Mouse (Mus musculus) midbrain, postnatal 0 days (tissue): ENCODE results near the gene Prdm10. TPM values are rescaled to one million over a fixed set of nuclear protein-coding genes. Genes with fewer than 3 reads are reported as not detected.

Experiments used
- ATAC-seq: fragments of 200-750 bp; cut with Nextera tagmentation; 2 replicates; pipeline ENCODE4 v1.8.0; 2017; ENCODE audit warnings: moderate number of reproducible peaks, mild to moderate bottlenecking, moderate TSS enrichment, moderate library complexity; ENCODE audit not compliant: low FRiP score
- DNase-seq: peaks from one replicate; pipeline ENCODE4 v3.0.0-alpha.2; 2015; ENCODE audit warnings: low spot score
- H3K27ac ChIP-seq: fragments of 300-500 bp; sonication (generic); 2 replicates; pipeline ENCODE4 v1.5.1; 2014; ENCODE audit warnings: low read depth, mild to moderate bottlenecking, low read length, mixed read lengths
- H3K27me3 ChIP-seq: fragments of 300-500 bp; sonication (generic); 2 replicates; pipeline ENCODE4 v1.6.1; 2014; ENCODE audit warnings: low read length, control low read depth, mixed read lengths; ENCODE audit not compliant: insufficient read depth
- H3K36me3 ChIP-seq: fragments of 300-500 bp; sonication (generic); 2 replicates; pipeline ENCODE4 v1.6.1; 2014; ENCODE audit warnings: low read length, control low read depth, mixed read lengths; ENCODE audit not compliant: insufficient read depth
- H3K4me1 ChIP-seq: fragments of 300-500 bp; sonication (generic); 2 replicates; pipeline ENCODE4 v1.6.1; 2014; ENCODE audit warnings: mild to moderate bottlenecking, control low read depth, antibody characterized with exemption, low read length, mixed read lengths; ENCODE audit not compliant: insufficient read depth
- H3K4me2 ChIP-seq: fragments of 300-500 bp; sonication (generic); 2 replicates; pipeline ENCODE4 v1.6.1; 2014; ENCODE audit warnings: low read depth, mild to moderate bottlenecking, low read length, mixed read lengths; ENCODE audit not compliant: poor library complexity, severe bottlenecking
- H3K4me3 ChIP-seq: fragments of 300-500 bp; sonication (generic); 2 replicates; pipeline ENCODE4 v1.5.1; 2014; ENCODE audit warnings: low read depth, mild to moderate bottlenecking, low read length, moderate library complexity
- H3K9ac ChIP-seq: fragments of 300-500 bp; sonication (generic); replicated peaks from 2 replicates; pipeline ENCODE4 v1.6.1; 2014; ENCODE audit warnings: mild to moderate bottlenecking, low read length, moderate library complexity, mixed read lengths; ENCODE audit not compliant: poor library complexity, severe bottlenecking
- H3K9me3 ChIP-seq: fragments of 300-500 bp; sonication (generic); 2 replicates; pipeline ENCODE4 v1.6.1; 2016; ENCODE audit warnings: low read length, control low read depth
- CTCF ChIP-seq: IDR thresholded peaks from 2 replicates; pipeline ENCODE4 v1.5.1; 2016; ENCODE audit warnings: antibody characterized with exemption, mild to moderate bottlenecking
- WGBS: fragments of 180-500 bp; shearing (Covaris S2); extraction: QIAGEN DNeasy Blood & Tissue Kit; methylation state at CpG from one replicate; pipeline ENCODE4 v1.1.7; 2014; 5-methylcytosine and 5-hydroxymethylcytosine counted together
- polyA plus RNA-seq: library from polyadenylated mRNA; unstranded; fragments of >200 nt; fragmentation: Nextera tagmentation; extraction: Ambion mirVana; gene quantifications from 2 replicates; pipeline ENCODE4 v1.2.1, GENCODE M21; 2015
- total RNA-seq: library from RNA; depleted of rRNA; stranded (reverse); fragments of >200 nt; gene quantifications from 2 replicates; pipeline ENCODE4 v1.2.3, GENCODE M21; 2014

Gene Prdm10
- total and polyA plus RNA-seq, 2 experiments from 2014 or later: 5.0 to 14.8 TPM

GRCm38 (mm10) chr9:31386368-31387180 is 106.2 kb downstream of the Prdm10 start:
- Histone ChIP-seq H3K36me3 (peaks cover 3% of the 10 kb centered on the region; the same call in 1 of the 2 replicates), H3K27ac (peak overlapping the region; percentile 72), H3K4me1 (peaks cover 10% of the 10 kb centered on the region; the same call in 1 of the 2 replicates), H3K27me3 (no peaks in the 10 kb centered on the region), H3K9me3 (no peaks in the 10 kb centered on the region), H3K4me2 (peak overlapping the region; percentile 76), H3K4me3 (peak overlapping the region; percentile 81), H3K9ac (peak overlapping the region; percentile 76)
- ATAC-seq (peak; percentile 84), DNase-seq (peak; percentile 14)
- WGBS: 10% methylated on average over 41 of the region's 44 CpGs
- no peak for TF ChIP-seq CTCF

GRCm38 (mm10) chr9:31387206-31387605 is 106.9 kb downstream of the Prdm10 start:
- no peak for DNase-seq
- 0 out of 2 replicates have a peak overlapping the region, but pooled peaks have one; percentile 76 for H3K9ac ChIP-seq
- peak overlapping the region; percentile 81; the same call in 1 of the 2 replicates for H3K4me3 ChIP-seq
- H3K27ac ChIP-seq: no peak overlapping the region
- peaks cover 10% of the 10 kb centered on the region; the same call in 1 of the 2 replicates for H3K4me1 ChIP-seq
- TF ChIP-seq CTCF: no peak
- H3K27me3 ChIP-seq: no peaks in the 10 kb centered on the region
- H3K9me3 ChIP-seq: no peaks in the 10 kb centered on the region
- no peak for ATAC-seq
- H3K4me2 ChIP-seq: peak overlapping the region; percentile 76
- 92% methylated on average over 5 of the region's 5 CpGs for WGBS
- H3K36me3 ChIP-seq: peaks cover 8% of the 10 kb centered on the region; the same call in 1 of the 2 replicates

DNA sequence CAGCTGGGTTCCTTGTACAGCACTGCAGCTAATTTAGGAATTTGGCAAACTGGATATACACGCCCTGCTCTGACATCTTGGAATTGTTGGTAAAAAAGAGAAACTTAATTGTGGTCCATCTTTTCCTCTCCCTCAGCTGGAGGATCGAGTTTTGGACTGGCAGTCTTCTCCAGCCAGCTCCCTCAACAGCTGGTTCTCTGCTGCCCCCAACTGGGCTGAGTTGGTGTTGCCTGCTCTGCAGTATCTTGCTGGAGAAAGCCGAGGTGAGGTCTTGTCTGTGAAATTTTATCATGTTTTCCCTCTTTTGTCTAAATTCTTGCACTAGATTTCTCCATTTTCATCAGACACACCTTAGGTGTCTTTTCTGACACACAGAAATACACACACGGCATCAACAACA is 120.1 kb downstream of the Prdm10 start:
- H3K9me3 ChIP-seq: no peaks in the 10 kb centered on the region
- ATAC-seq: no peak
- WGBS: 53% methylated on average over 4 of the region's 4 CpGs

GRCm38 (mm10) chr9:31404311-31404710 is 124.0 kb downstream of the Prdm10 start:
- ATAC-seq (no peak), DNase-seq (no peak)
- H3K4me2 ChIP-seq: no peak overlapping the region
- WGBS: 90% methylated on average over 2 of the region's 2 CpGs
- no peak for TF ChIP-seq CTCF
- H3K9ac ChIP-seq: no peak overlapping the region
- peaks cover 54% of the 10 kb centered on the region for H3K36me3 ChIP-seq
- H3K9me3 ChIP-seq: no peaks in the 10 kb centered on the region
- H3K4me3 ChIP-seq: no peak overlapping the region
- no peaks in the 10 kb centered on the region for H3K4me1 ChIP-seq
- H3K27me3 ChIP-seq: no peaks in the 10 kb centered on the region
- H3K27ac ChIP-seq: no peak overlapping the region

More for the DNA sequence above, 120.1 kb downstream of the Prdm10 start:
- Histone ChIP-seq H3K4me1 (no peaks in the 10 kb centered on the region), H3K4me3 (no peak overlapping the region), H3K4me2 (no peak overlapping the region), H3K36me3 (peaks cover 80% of the 10 kb centered on the region), H3K9ac (no peak overlapping the region), H3K27me3 (no peaks in the 10 kb centered on the region), H3K27ac (no peak overlapping the region)
- peak; percentile 74 for DNase-seq
- TF ChIP-seq CTCF: peak; percentile 82

DNA sequence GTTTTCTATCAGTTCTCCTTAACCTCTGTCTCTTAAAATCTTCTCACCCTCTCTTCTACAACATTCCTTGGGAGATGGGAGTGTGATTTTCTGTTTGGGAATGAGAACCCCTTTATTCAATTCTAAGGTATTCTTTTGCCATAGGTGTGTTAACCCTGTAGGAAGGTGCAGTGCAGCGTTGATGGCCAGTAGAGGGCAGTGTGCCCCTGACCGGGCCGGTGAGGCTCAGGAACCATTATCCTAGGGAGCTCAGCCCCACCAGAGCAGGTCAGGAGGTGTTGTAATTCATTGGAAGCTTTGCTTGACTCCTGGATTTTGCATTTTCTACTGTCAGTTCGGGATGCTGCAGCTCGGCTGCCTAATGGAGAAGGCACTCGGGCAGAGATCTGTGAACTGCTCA is 124.9 kb downstream of the Prdm10 start:
- no peaks in the 10 kb centered on the region for H3K27me3 ChIP-seq
- DNase-seq (peak; percentile 7), ATAC-seq (no peak)
- no peak overlapping the region for H3K27ac ChIP-seq
- no peak overlapping the region for H3K4me2 ChIP-seq
- no peaks in the 10 kb centered on the region for H3K4me1 ChIP-seq
- no peak overlapping the region for H3K4me3 ChIP-seq
- H3K9ac ChIP-seq: no peak overlapping the region
- H3K36me3 ChIP-seq: peaks cover 58% of the 10 kb centered on the region
- H3K9me3 ChIP-seq: no peaks in the 10 kb centered on the region
- TF ChIP-seq CTCF: peak; percentile 75
- 64% methylated on average over 6 of the region's 6 CpGs for WGBS

DNA sequence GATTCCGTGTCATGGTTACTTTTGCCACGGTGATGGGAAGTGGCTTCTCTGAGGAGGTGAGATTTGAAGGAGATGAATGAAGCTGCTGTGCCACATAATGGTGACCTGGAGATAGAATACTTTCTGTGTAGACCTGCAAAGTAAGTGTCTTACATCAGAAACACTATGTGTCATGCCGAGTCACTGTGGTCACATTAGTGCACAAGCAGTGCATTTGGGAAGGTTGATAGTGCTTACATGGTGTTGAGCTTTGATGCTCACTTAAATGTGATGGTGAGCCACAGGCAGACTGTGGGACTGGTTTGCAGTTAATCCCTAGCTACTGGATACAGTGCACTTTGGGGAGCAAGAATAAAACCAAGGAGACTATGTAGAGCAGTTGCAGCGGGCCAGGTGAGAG is 131.8 kb downstream of the Prdm10 start:
- Histone ChIP-seq H3K4me2 (no peak overlapping the region), H3K27ac (no peak overlapping the region), H3K4me1 (no peaks in the 10 kb centered on the region), H3K36me3 (peaks cover 62% of the 10 kb centered on the region), H3K9ac (no peak overlapping the region), H3K9me3 (no peaks in the 10 kb centered on the region), H3K27me3 (no peaks in the 10 kb centered on the region), H3K4me3 (no peak overlapping the region)
- 95% methylated on average over 4 of the region's 4 CpGs for WGBS
- no peak for TF ChIP-seq CTCF
- ATAC-seq (no peak), DNase-seq (no peak)
